Mouse (Mus musculus) G1E (cell line): Measurements from ENCODE around the gene Alkbh4. TPM values are rescaled to one million over a fixed set of nuclear protein-coding genes. Genes with fewer than 3 reads are reported as not detected.
"Not testable (repeated sequence)": the region's sequence is repeated elsewhere in the genome, so short reads cannot be mapped to it uniquely, and the experiment has no call there.

Experiments
- ATAC-seq: 2 replicates; pipeline ENCODE4 v1.8.0; 2016; ENCODE audit warnings: mild to moderate bottlenecking; ENCODE audit not compliant: insufficient number of reproducible peaks, poor library complexity, low FRiP score, severe bottlenecking; ENCODE audit errors: extremely low read depth
- DNase-seq: peaks from one replicate; pipeline ENCODE4 v3.0.0; 2012; ENCODE audit warnings: low spot score
- H3K27me3 ChIP-seq: 2 replicates; pipeline ENCODE4 v1.6.1; 2012; ENCODE audit warnings: mild to moderate bottlenecking, low read length, inconsistent platforms; ENCODE audit not compliant: insufficient read depth
- H3K36me3 ChIP-seq: replicated peaks from 2 replicates; pipeline ENCODE3; 2012; ENCODE audit warnings: mild to moderate bottlenecking, inconsistent platforms
- H3K4me1 ChIP-seq: 2 replicates; pipeline ENCODE4 v1.6.1; 2012; ENCODE audit warnings: low read depth, low read length, inconsistent platforms, mixed read lengths; ENCODE audit not compliant: insufficient read depth
- H3K4me3 ChIP-seq: 2 replicates; pipeline ENCODE4 v1.5.1; 2012; ENCODE audit warnings: low read depth, mild to moderate bottlenecking, inconsistent platforms, low read length, moderate library complexity, mixed read lengths
- H3K9me3 ChIP-seq: replicated peaks from 2 replicates; pipeline ENCODE4 v1.6.1; 2012; ENCODE audit warnings: inconsistent platforms
- CTCF ChIP-seq: IDR thresholded peaks from 2 replicates; pipeline ENCODE4 v1.5.1; 2012; ENCODE audit warnings: low read depth, low read length, inconsistent platforms, mixed read lengths
- GATA1 ChIP-seq: IDR thresholded peaks from 2 replicates; pipeline ENCODE4 v1.6.1; 2012; ENCODE audit warnings: borderline replicate concordance, low read length, inconsistent platforms, mixed read lengths
- GATA2 ChIP-seq: IDR thresholded peaks from 2 replicates; pipeline ENCODE4 v1.6.1; 2012; ENCODE audit warnings: low read depth, low read length, inconsistent platforms, borderline replicate concordance
- POLR2AphosphoS5 ChIP-seq: IDR thresholded peaks from 2 replicates; pipeline ENCODE4 v1.6.1; 2012; ENCODE audit warnings: low read depth, low read length, inconsistent platforms; ENCODE audit not compliant: insufficient replicate concordance
- TAL1 ChIP-seq: conservative IDR thresholded peaks from 2 replicates; pipeline ENCODE4 v1.6.1; 2012; ENCODE audit warnings: low read depth, low read length, inconsistent platforms, mixed read lengths
- polyA plus RNA-seq: library from polyadenylated mRNA; stranded (reverse); fragments of >175 nt; gene quantifications from 2 replicates; pipeline ENCODE4 v1.2.3, GENCODE M21; 2012
- total RNA-seq, 2 experiments: library from RNA; stranded (forward) in 1 of 2; stranded (reverse) in 1 of 2; fragments of 200-1000 nt in 1 of 2; fragments of >200 nt in 1 of 2; fragmentation: Nextera tagmentation in 1 of 2; gene quantifications; 2 replicates each; pipeline ENCODE4 v1.2.3; 2014 to 2017

Alkbh4 gene
- total and polyA plus RNA-seq, 3 experiments: 12.4 to 36.8 (median 24.5) TPM

- no peak for DNase-seq
- Histone ChIP-seq H3K4me3 (no peak overlapping the region), H3K27me3 (peaks cover 37% of the 10 kb centered on the region), H3K36me3 (no peaks in the 10 kb centered on the region), H3K9me3 (no peaks in the 10 kb centered on the region), H3K4me1 (peaks cover 18% of the 10 kb centered on the region)
- TF ChIP-seq GATA2: no peak
- TF ChIP-seq GATA1: no peak
- no peak for TF ChIP-seq TAL1
- TF ChIP-seq CTCF: no peak
- TF ChIP-seq POLR2AphosphoS5: no peak
- no peak for ATAC-seq
These were observed 37.4 kb upstream of the Alkbh4 start for GRCm38 (mm10) chr5:136098536-136098935.

GRCm38 (mm10) chr5:136102099-136102820 lies 33.7 kb upstream of the Alkbh4 start:
- peak; percentile 45; the same call in 1 of the 2 replicates for ATAC-seq
- Histone ChIP-seq H3K27me3 (peaks cover 51% of the 10 kb centered on the region), H3K36me3 (no peaks in the 10 kb centered on the region), H3K9me3 (peaks cover 4% of the 10 kb centered on the region), H3K4me3 (peak overlapping the region; percentile 62; the same call in 1 of the 2 replicates), H3K4me1 (peaks cover 18% of the 10 kb centered on the region)
- TF ChIP-seq GATA1: no peak
- peak; percentile 79 for TF ChIP-seq CTCF
- no peak for TF ChIP-seq POLR2AphosphoS5
- no peak for TF ChIP-seq GATA2
- DNase-seq: peak; percentile 61

GRCm38 (mm10) chr5:136104511-136104910 lies 31.4 kb upstream of the Alkbh4 start:
- no peak for DNase-seq
- H3K27me3 ChIP-seq: peaks cover 56% of the 10 kb centered on the region

GRCm38 (mm10) chr5:136108486-136108885 lies 27.5 kb upstream of the Alkbh4 start:
- no peak overlapping the region for H3K4me3 ChIP-seq
- no peak for DNase-seq
- H3K4me1 ChIP-seq: peaks cover 11% of the 10 kb centered on the region; the same call in 1 of the 2 replicates
- ATAC-seq: no peak
- H3K9me3 ChIP-seq: peaks cover 4% of the 10 kb centered on the region
- no peaks in the 10 kb centered on the region for H3K36me3 ChIP-seq
- TF ChIP-seq POLR2AphosphoS5 (no peak), CTCF (no peak), TAL1 (no peak), GATA2 (no peak), GATA1 (no peak)
- peaks cover 62% of the 10 kb centered on the region for H3K27me3 ChIP-seq

More at GRCm38 (mm10) chr5:136104511-136104910, 31.4 kb upstream of the Alkbh4 start:
- Histone ChIP-seq H3K36me3 (no peaks in the 10 kb centered on the region), H3K4me3 (no peak overlapping the region), H3K9me3 (peaks cover 4% of the 10 kb centered on the region), H3K4me1 (peaks cover 19% of the 10 kb centered on the region)
- ATAC-seq: no peak
- TF ChIP-seq GATA1 (no peak), CTCF (peak; percentile 75), POLR2AphosphoS5 (no peak)

GRCm38 (mm10) chr5:136109042-136109441 lies 26.9 kb upstream of the Alkbh4 start:
- Histone ChIP-seq H3K4me3 (no peak overlapping the region), H3K9me3 (peaks cover 4% of the 10 kb centered on the region), H3K27me3 (peaks cover 59% of the 10 kb centered on the region), H3K4me1 (peaks cover 11% of the 10 kb centered on the region; the same call in 1 of the 2 replicates), H3K36me3 (no peaks in the 10 kb centered on the region)
- ATAC-seq: no peak
- DNase-seq: no peak
- no peak for TF ChIP-seq CTCF
- no peak for TF ChIP-seq GATA2

- peaks cover 12% of the 10 kb centered on the region for H3K36me3 ChIP-seq
- H3K4me1 ChIP-seq: peaks cover 38% of the 10 kb centered on the region
- peaks cover 26% of the 10 kb centered on the region for H3K27me3 ChIP-seq
- H3K4me3 ChIP-seq, H3K9me3 ChIP-seq, ATAC-seq, DNase-seq: not testable (repeated sequence)
These were observed 22.4 kb upstream of the Alkbh4 start for GRCm38 (mm10) chr5:136113546-136113945.
